Mouse (Mus musculus) myocyte (in vitro differentiated cells): ENCODE results near the gene Izumo2.

Experiments used
- CEBPB ChIP-seq: IDR thresholded peaks from 2 replicates; pipeline ENCODE4 v1.6.1; 2011; ENCODE audit warnings: mild to moderate bottlenecking, moderate library complexity; ENCODE audit not compliant: poor library complexity, insufficient read depth, severe bottlenecking
- MAX ChIP-seq: IDR thresholded peaks from one replicate; pipeline ENCODE4 v1.6.1; 2011; ENCODE audit warnings: low read depth, mild to moderate bottlenecking, control low read depth
- MYOD1 ChIP-seq, 3 experiments: IDR thresholded peaks; one replicate each; pipeline ENCODE4 v1.6.1; 2011; ENCODE audit warnings: control low read depth in 2 of 3, low read depth in 2 of 3, mild to moderate bottlenecking in 2 of 3, moderate library complexity in 1 of 3; ENCODE audit not compliant: insufficient read length in 2 of 3, control insufficient read depth in 1 of 3
- MYOG ChIP-seq, 3 experiments: IDR thresholded peaks; one replicate each; pipeline ENCODE4 v1.6.1; 2011; ENCODE audit warnings: control low read depth in 2 of 3, low read depth in 2 of 3, mild to moderate bottlenecking in 2 of 3; ENCODE audit not compliant: insufficient read length in 2 of 3, control insufficient read depth in 1 of 3, insufficient read depth in 1 of 3
- POLR2A ChIP-seq: IDR thresholded peaks from one replicate; pipeline ENCODE4 v1.6.1; 2011; ENCODE audit warnings: low read depth, mild to moderate bottlenecking, control low read depth, moderate library complexity; ENCODE audit not compliant: insufficient read length
- POLR2AphosphoS2 ChIP-seq: IDR thresholded peaks from one replicate; pipeline ENCODE4 v1.6.1; 2011; ENCODE audit warnings: low read depth, control low read depth; ENCODE audit not compliant: insufficient read length
- SRF ChIP-seq: IDR thresholded peaks from one replicate; pipeline ENCODE4 v1.6.1; 2011; ENCODE audit warnings: low read depth; ENCODE audit not compliant: control insufficient read depth, insufficient read length
- TCF12 ChIP-seq: IDR thresholded peaks from one replicate; pipeline ENCODE4 v1.6.1; 2011; ENCODE audit warnings: mild to moderate bottlenecking, control low read depth; ENCODE audit not compliant: poor library complexity, insufficient read depth, severe bottlenecking
- TCF3 ChIP-seq: IDR thresholded peaks from one replicate; pipeline ENCODE4 v1.6.1; 2011; ENCODE audit warnings: low read depth, control low read depth; ENCODE audit not compliant: insufficient read length
- USF1 ChIP-seq: IDR thresholded peaks from one replicate; pipeline ENCODE4 v1.6.1; 2011; ENCODE audit warnings: low read depth, mild to moderate bottlenecking, control low read depth, moderate library complexity

DNA sequence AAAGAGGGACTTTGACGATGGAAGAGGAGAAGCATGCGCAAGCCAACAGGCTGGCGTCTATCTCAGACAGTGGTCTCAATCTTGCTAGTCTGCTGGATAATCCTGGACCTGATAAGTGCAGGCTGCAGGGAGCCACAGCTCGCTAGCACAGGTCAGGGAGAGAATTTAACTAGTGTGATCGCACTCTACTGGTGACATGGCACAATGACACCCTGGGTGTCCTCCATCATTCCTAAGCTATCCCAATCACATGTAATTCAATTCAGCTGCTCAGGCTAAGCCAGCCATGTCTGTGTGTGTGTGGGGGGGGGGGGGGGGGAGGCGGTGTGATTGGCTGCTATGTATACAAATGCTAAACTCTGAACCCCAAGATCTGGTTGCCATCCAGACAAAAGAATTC is 6.6 kb upstream of the Izumo2 start:
- no peak for TF ChIP-seq POLR2AphosphoS2
- TF ChIP-seq MAX, result no peak
- no peak for TF ChIP-seq TCF12
- TF ChIP-seq MYOG (IDR thresholded peaks at IDR 0.05; ENCODE audit: control insufficient read depth in 1 of 3, insufficient read depth in 1 of 3, insufficient read length in 2 of 3, low read depth in 2 of 3), result no peak
- TF ChIP-seq USF1, result no peak
- no peak for TF ChIP-seq POLR2A
- TF ChIP-seq MYOD1 (IDR thresholded peaks at IDR 0.05; ENCODE audit: control insufficient read depth in 1 of 3, insufficient read length in 2 of 3, low read depth in 2 of 3), result no peak
- TF ChIP-seq CEBPB, result no peak
- TF ChIP-seq TCF3, result no peak
- no peak for TF ChIP-seq SRF
